ENCODE assay signal across 29 mouse cellular contexts in genomic region chr6:127655988-127656387, GRCm38 (mm10).
DNase-seq lines count a peak whose midpoint lies in the region; ATAC-seq and TF ChIP-seq lines count a peak whose summit lies in the region.
"Had no signal": no experiment of that assay in that cellular context is flagged by ENCODE, and none has a peak within 500 bp of the region (broad histone marks: within the 10 kb centered on the region; RNA-seq: fewer than 3 reads in every experiment).

No protein-coding gene starts in this region.

- H3K4me2 ChIP-seq in embryonic facial prominence, embryonic 14.5 days (ENCODE audit: low read depth, low read length): no peak overlapping the region
- no peak overlapping the region for H3K4me2 ChIP-seq in midbrain, postnatal 0 days (ENCODE audit: low read depth, low read length, poor library complexity, severe bottlenecking)
- H3K4me2 ChIP-seq in midbrain, embryonic 15.5 days: no peak overlapping the region
- no peak overlapping the region for H3K4me2 ChIP-seq in heart, embryonic 11.5 days
- H3K4me2 ChIP-seq: embryonic facial prominence, embryonic 15.5 days; heart, embryonic 12.5 days; heart, embryonic 15.5 days; hindbrain, embryonic 15.5 days; intestine, embryonic 15.5 days had no signal

- DNase-seq in embryonic facial prominence, embryonic 14.5 days (ENCODE audit: low spot score): peak; percentile 27
- no peak for DNase-seq in embryonic facial prominence, embryonic 10.5 days (ENCODE audit: low spot score)
- peak; percentile 36 for DNase-seq in midbrain, postnatal 0 days (ENCODE audit: low spot score)
- DNase-seq in embryo, embryonic 10.5 days (ENCODE audit: low spot score): peak; percentile 14
- peak; percentile 55 for DNase-seq in retina, postnatal 1 day
- DNase-seq: adrenal gland, postnatal 10 days; adrenal gland, postnatal 36 days; B cell, adult 2 months; cerebellum, adult 11 months; cerebellum, adult 2 months; cerebellum, adult 9-11 months; cerebellum, postnatal 25 days; forebrain, postnatal 0 days; gastrocnemius, adult 2 months; gastrocnemius, postnatal 14 days; heart, adult 11 months; heart, postnatal 10 days; heart, postnatal 36 days had no signal

- H3K9ac ChIP-seq in embryonic facial prominence, embryonic 14.5 days (ENCODE audit: low read depth, low read length): no peak overlapping the region
- H3K9ac ChIP-seq in midbrain, postnatal 0 days (replicated peaks; ENCODE audit: low read length, poor library complexity, severe bottlenecking): no peak overlapping the region
- no peak overlapping the region for H3K9ac ChIP-seq in midbrain, embryonic 15.5 days
- H3K9ac ChIP-seq in heart, embryonic 11.5 days (ENCODE audit: low read depth, low read length): no peak overlapping the region
- H3K9ac ChIP-seq: embryonic facial prominence, embryonic 15.5 days; forebrain, postnatal 0 days; heart, embryonic 12.5 days; heart, embryonic 15.5 days; hindbrain, embryonic 15.5 days; intestine, embryonic 15.5 days had no signal

- TF ChIP-seq CTCF in midbrain, postnatal 0 days (IDR thresholded peaks at IDR 0.05): no peak

- H3K27me3 ChIP-seq in embryonic facial prominence, embryonic 14.5 days (replicated peaks; ENCODE audit: control insufficient read depth, insufficient read depth, low read length): no peaks in the 10 kb centered on the region
- H3K27me3 ChIP-seq in embryonic facial prominence, embryonic 10.5 days (replicated peaks; ENCODE audit: low read depth, poor library complexity, severe bottlenecking): no peaks in the 10 kb centered on the region
- no peaks in the 10 kb centered on the region for H3K27me3 ChIP-seq in midbrain, postnatal 0 days (ENCODE audit: insufficient read depth, low read length)
- no peaks in the 10 kb centered on the region for H3K27me3 ChIP-seq in midbrain, embryonic 15.5 days (replicated peaks)
- no peaks in the 10 kb centered on the region for H3K27me3 ChIP-seq in heart, embryonic 11.5 days (ENCODE audit: control insufficient read depth, insufficient read depth, low read length)
- H3K27me3 ChIP-seq: CH12.LX; embryonic facial prominence, embryonic 15.5 days; heart, embryonic 15.5 days; hindbrain, embryonic 15.5 days; intestine, embryonic 15.5 days had no signal

- H3K9me3 ChIP-seq in embryonic facial prominence, embryonic 14.5 days (ENCODE audit: control insufficient read depth, low read length): 0 out of 2 replicates have a peak, but pooled peaks cover 10% of the 10 kb centered on the region
- peaks cover 9% of the 10 kb centered on the region; the same call in 1 of the 2 replicates for H3K9me3 ChIP-seq in embryonic facial prominence, embryonic 10.5 days
- no peaks in the 10 kb centered on the region for H3K9me3 ChIP-seq in midbrain, postnatal 0 days (ENCODE audit: low read length)
- no peaks in the 10 kb centered on the region for H3K9me3 ChIP-seq in midbrain, embryonic 15.5 days
- H3K9me3 ChIP-seq in heart, embryonic 11.5 days (replicated peaks; ENCODE audit: control insufficient read depth, low read length): peaks cover 7% of the 10 kb centered on the region; the same call in 1 of the 2 replicates
- H3K9me3 ChIP-seq: heart, embryonic 15.5 days; hindbrain, embryonic 15.5 days; intestine, embryonic 15.5 days had no signal

- ATAC-seq in embryonic facial prominence, embryonic 14.5 days (ENCODE audit: low read depth): no peak
- ATAC-seq in midbrain, postnatal 0 days (ENCODE audit: low FRiP score): no peak
- ATAC-seq in midbrain, embryonic 15.5 days (replicated peaks): no peak
- ATAC-seq in heart, embryonic 11.5 days (replicated peaks; ENCODE audit: insufficient number of reproducible peaks, low FRiP score, low TSS enrichment): no peak
- ATAC-seq: forebrain, embryonic 14.5 days; forebrain, postnatal 0 days; intestine, embryonic 15.5 days; Patski had no signal

- no peaks in the 10 kb centered on the region for H3K36me3 ChIP-seq in embryonic facial prominence, embryonic 14.5 days (ENCODE audit: control insufficient read depth, insufficient read depth, low read length)
- H3K36me3 ChIP-seq in embryonic facial prominence, embryonic 10.5 days (replicated peaks): no peaks in the 10 kb centered on the region
- H3K36me3 ChIP-seq in midbrain, postnatal 0 days (ENCODE audit: insufficient read depth, low read length): no peaks in the 10 kb centered on the region
- no peaks in the 10 kb centered on the region for H3K36me3 ChIP-seq in midbrain, embryonic 15.5 days (replicated peaks)
- H3K36me3 ChIP-seq in heart, embryonic 11.5 days (ENCODE audit: control insufficient read depth, insufficient read depth, low read length): peaks cover 6% of the 10 kb centered on the region
- H3K36me3 ChIP-seq: embryonic facial prominence, embryonic 15.5 days; G1E; heart, embryonic 15.5 days; hindbrain, embryonic 15.5 days; intestine, embryonic 15.5 days had no signal

- no peak overlapping the region for H3K27ac ChIP-seq in embryonic facial prominence, embryonic 14.5 days (replicated peaks; ENCODE audit: low read depth, low read length)
- H3K27ac ChIP-seq in embryonic facial prominence, embryonic 10.5 days (replicated peaks): no peak overlapping the region
- H3K27ac ChIP-seq in midbrain, postnatal 0 days (ENCODE audit: low read depth, low read length): no peak overlapping the region
- H3K27ac ChIP-seq in midbrain, embryonic 15.5 days: no peak overlapping the region
- no peak overlapping the region for H3K27ac ChIP-seq in heart, embryonic 11.5 days (ENCODE audit: low read depth, low read length)
- H3K27ac ChIP-seq: embryonic facial prominence, embryonic 15.5 days; gastrocnemius, adult 2 months; heart, embryonic 15.5 days; hindbrain, embryonic 15.5 days; intestine, embryonic 15.5 days had no signal

- H3K4me1 ChIP-seq in embryonic facial prominence, embryonic 14.5 days (ENCODE audit: control insufficient read depth, insufficient read depth, low read length): no peaks in the 10 kb centered on the region
- H3K4me1 ChIP-seq in embryonic facial prominence, embryonic 10.5 days: no peaks in the 10 kb centered on the region
- H3K4me1 ChIP-seq in midbrain, postnatal 0 days (ENCODE audit: insufficient read depth, low read length): no peaks in the 10 kb centered on the region
- H3K4me1 ChIP-seq in midbrain, embryonic 15.5 days: no peaks in the 10 kb centered on the region; the same call in 1 of the 2 replicates
- no peaks in the 10 kb centered on the region for H3K4me1 ChIP-seq in heart, embryonic 11.5 days (ENCODE audit: control insufficient read depth, insufficient read depth, low read length)
- H3K4me1 ChIP-seq: embryonic facial prominence, embryonic 15.5 days; hindbrain, embryonic 15.5 days; intestine, embryonic 15.5 days had no signal

- no peak overlapping the region for H3K4me3 ChIP-seq in embryonic facial prominence, embryonic 14.5 days (ENCODE audit: low read depth, low read length)
- no peak overlapping the region for H3K4me3 ChIP-seq in embryonic facial prominence, embryonic 10.5 days
- no peak overlapping the region for H3K4me3 ChIP-seq in midbrain, postnatal 0 days (ENCODE audit: low read depth, low read length)
- no peak overlapping the region for H3K4me3 ChIP-seq in midbrain, embryonic 15.5 days
- no peak overlapping the region for H3K4me3 ChIP-seq in heart, embryonic 11.5 days (ENCODE audit: low read depth, low read length)
- H3K4me3 ChIP-seq: embryonic facial prominence, embryonic 15.5 days; gastrocnemius, adult 2 months; heart, embryonic 12.5 days; heart, embryonic 15.5 days; hindbrain, embryonic 15.5 days; intestine, embryonic 15.5 days had no signal

- WGBS in embryonic facial prominence, embryonic 14.5 days: 25% methylated on average over 4 of the region's 4 CpGs
- 34% methylated on average over 4 of the region's 4 CpGs for WGBS in embryonic facial prominence, embryonic 10.5 days
- 36% methylated on average over 4 of the region's 4 CpGs for WGBS in midbrain, postnatal 0 days
- WGBS in midbrain, embryonic 15.5 days: 21% methylated on average over 4 of the region's 4 CpGs
- WGBS in heart, embryonic 11.5 days (ENCODE audit: insufficient replicate concordance): 28% methylated on average over 4 of the region's 4 CpGs
